Comparison of ENCODE assay signal across 8 mouse cellular contexts in the genomic region with DNA sequence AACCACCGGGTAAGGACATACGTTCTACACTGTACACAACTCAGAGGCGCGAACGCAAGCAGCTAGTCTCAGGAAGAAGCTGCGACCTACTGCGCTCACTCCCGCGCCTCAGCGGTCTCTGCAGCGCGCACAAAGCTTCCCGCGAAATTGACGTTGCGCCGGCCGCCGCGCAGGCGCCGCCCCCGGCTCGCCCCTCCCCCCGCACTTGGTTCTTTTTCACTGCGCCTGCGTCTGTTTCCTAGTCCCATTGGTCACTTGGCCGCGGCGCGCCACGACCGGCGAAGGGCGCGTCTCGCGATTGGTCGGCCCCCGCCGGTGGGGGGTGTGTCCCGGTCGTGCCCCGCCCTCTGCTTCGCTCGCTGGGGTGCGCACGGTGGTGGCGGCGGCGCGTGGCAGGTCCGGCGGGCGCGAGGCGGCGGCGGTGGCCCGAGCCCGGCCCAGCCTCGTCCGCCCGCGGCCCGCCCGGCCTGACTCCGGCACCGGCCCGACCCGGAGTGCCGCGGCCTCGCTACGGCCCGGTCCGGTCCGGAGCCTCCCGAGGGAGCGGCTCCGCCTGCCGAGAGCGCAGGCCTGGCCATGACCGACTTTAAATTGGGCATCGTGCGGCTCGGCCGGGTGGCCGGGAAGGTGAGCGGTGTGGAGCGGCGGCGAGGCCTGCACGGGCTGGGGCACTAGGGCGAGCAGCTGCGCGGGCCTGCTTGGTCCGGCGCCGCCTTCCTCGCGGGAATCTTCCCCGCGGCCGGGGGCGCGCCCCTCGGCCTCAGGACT. TPM values are rescaled to one million over a fixed set of nuclear protein-coding genes. Genes with fewer than 3 reads are reported as not detected.
DNase-seq lines count a peak whose midpoint lies in the region; ATAC-seq and TF ChIP-seq lines count a peak whose summit lies in the region.

A gene (plus strand): TSS at position 372 of the 768 bp plus-strand sequence.

- H3K27me3 ChIP-seq in CH12.LX (replicated peaks), result peaks cover 5% of the 10 kb centered on the region
- H3K27me3 ChIP-seq in forebrain, embryonic 12.5 days, result peaks cover 6% of the 10 kb centered on the region
- H3K27me3 ChIP-seq in heart, postnatal 0 days (ENCODE audit: control insufficient read depth, insufficient read depth, low read length), result no peaks in the 10 kb centered on the region
- no peaks in the 10 kb centered on the region for H3K27me3 ChIP-seq in liver, embryonic 16.5 days (ENCODE audit: control insufficient read depth, insufficient read depth, low read depth, low read length)
- no peaks in the 10 kb centered on the region for H3K27me3 ChIP-seq in neural tube, embryonic 13.5 days
- H3K27me3 ChIP-seq in testis, adult 2 months (ENCODE audit: control insufficient read depth, insufficient read depth, low read length), result no peaks in the 10 kb centered on the region

- WGBS in forebrain, embryonic 12.5 days, result under 1% methylated on average over 78 of the region's 108 CpGs
- under 1% methylated on average over 89 of the region's 108 CpGs for WGBS in heart, postnatal 0 days
- WGBS in liver, embryonic 16.5 days (ENCODE audit: insufficient replicate concordance), result under 1% methylated on average over 95 of the region's 108 CpGs
- under 1% methylated on average over 102 of the region's 108 CpGs for WGBS in neural tube, embryonic 13.5 days

- H3K4me3 ChIP-seq in CH12.LX (replicated peaks in 1 of 3; ENCODE audit: low read depth in 2 of 3, low read length in 2 of 3, poor library complexity in 1 of 3), result peak within 1 kb of the TSS; percentile 57 to 97 (median 85)
- peak within 1 kb of the TSS; percentile 98 for H3K4me3 ChIP-seq in forebrain, embryonic 12.5 days (replicated peaks)
- peak within 1 kb of the TSS; percentile 86 for H3K4me3 ChIP-seq in heart, postnatal 0 days (ENCODE audit: low read depth, low read length)
- peak within 1 kb of the TSS; percentile 91 for H3K4me3 ChIP-seq in liver, embryonic 16.5 days (ENCODE audit: low read depth, low read length)
- peak within 1 kb of the TSS; percentile 98 for H3K4me3 ChIP-seq in neural tube, embryonic 13.5 days
- peak within 1 kb of the TSS; percentile 95 for H3K4me3 ChIP-seq in testis, adult 2 months (ENCODE audit: control insufficient read depth, low read depth, low read length)

- no peak for TF ChIP-seq CTCF in CH12.LX (conservative IDR thresholded peaks at IDR 0.05 in 1 of 2, IDR thresholded peaks at IDR 0.05 in 1 of 2; ENCODE audit: low read depth in 2 of 2, low read length in 2 of 2)
- TF ChIP-seq CTCF in heart, postnatal 0 days (IDR thresholded peaks at IDR 0.05; ENCODE audit: low read depth), result no peak
- TF ChIP-seq CTCF in testis, adult 2 months (IDR thresholded peaks at IDR 0.05; ENCODE audit: control insufficient read depth, insufficient read depth, insufficient replicate concordance, low read depth, low read length), result no peak

- ATAC-seq in forebrain, embryonic 12.5 days (ENCODE audit: low FRiP score), result peak; percentile 99
- ATAC-seq in heart, postnatal 0 days (ENCODE audit: insufficient read depth, low read depth), result peak; percentile 99
- peak; percentile 99 for ATAC-seq in liver, embryonic 16.5 days (ENCODE audit: low read depth)
- peak; percentile 98 for ATAC-seq in neural tube, embryonic 13.5 days (ENCODE audit: low read depth)

- no peak for TF ChIP-seq EP300 in CH12.LX (IDR thresholded peaks at IDR 0.05; ENCODE audit: low read length)
- no peak for TF ChIP-seq EP300 in heart, postnatal 0 days (IDR thresholded peaks at IDR 0.05; ENCODE audit: low read depth)

- TF ChIP-seq RAD21 in CH12.LX (IDR thresholded peaks at IDR 0.05; ENCODE audit: low read depth, low read length), result no peak

- peak; percentile 86 for TF ChIP-seq POLR2A in CH12.LX (IDR thresholded peaks at IDR 0.05; ENCODE audit: low read depth, low read length)
- peak; percentile 69 for TF ChIP-seq POLR2A in testis, adult 2 months (IDR thresholded peaks at IDR 0.05; ENCODE audit: control insufficient read depth, low read depth, low read length)

- in situ Hi-C loops in CH12.LX (cut with MboI; ENCODE audit: low pct_ligation_motif_present, low pct_unique_long_range_greater_than_20kb, low sequenced_read_pairs), result no loop called here

- peak within 1 kb of the TSS; percentile 73 for H3K4me2 ChIP-seq in CH12.LX (ENCODE audit: insufficient read depth, low read depth, poor library complexity, severe bottlenecking)
- H3K4me2 ChIP-seq in forebrain, embryonic 12.5 days, result peak within 1 kb of the TSS; percentile 95
- H3K4me2 ChIP-seq in heart, postnatal 0 days (ENCODE audit: low read depth, low read length), result peak within 1 kb of the TSS; percentile 97
- peak within 1 kb of the TSS; percentile 99 for H3K4me2 ChIP-seq in liver, embryonic 16.5 days (ENCODE audit: low read depth, low read length)
- peak within 1 kb of the TSS; percentile 87 for H3K4me2 ChIP-seq in neural tube, embryonic 13.5 days

- DNase-seq in CH12.LX (ENCODE audit: extremely low read depth), result peak; percentile 94
- peak; percentile 93 for DNase-seq in c-Kit-positive CD71-positive TER-119-negative erythroid progenitor cells, embryonic 14.5 days (ENCODE audit: low read depth)
- DNase-seq in heart, postnatal 0 days (ENCODE audit: low spot score), result peak; percentile 93
- peak; percentile 99 for DNase-seq in kidney, postnatal 4 days

- peak within 1 kb of the TSS; percentile 91 for H3K9ac ChIP-seq in CH12.LX (ENCODE audit: insufficient read depth, low read depth)
- H3K9ac ChIP-seq in forebrain, embryonic 12.5 days, result peak within 1 kb of the TSS; percentile 95
- H3K9ac ChIP-seq in heart, postnatal 0 days (replicated peaks; ENCODE audit: low read depth, low read length), result peak within 1 kb of the TSS; percentile 81
- H3K9ac ChIP-seq in liver, embryonic 16.5 days (ENCODE audit: low read depth, low read length), result peak within 1 kb of the TSS; percentile 89
- H3K9ac ChIP-seq in neural tube, embryonic 13.5 days, result peak within 1 kb of the TSS; percentile 96

- peaks cover 22% of the 10 kb centered on the region for H3K79me2 ChIP-seq in CH12.LX (replicated peaks; ENCODE audit: control insufficient read depth, extremely low read depth, insufficient read depth, poor library complexity, severe bottlenecking)

- H3K9me3 ChIP-seq in CH12.LX (replicated peaks; ENCODE audit: low read length), result no peaks in the 10 kb centered on the region
- H3K9me3 ChIP-seq in forebrain, embryonic 12.5 days, result no peaks in the 10 kb centered on the region
- H3K9me3 ChIP-seq in heart, postnatal 0 days (replicated peaks; ENCODE audit: control insufficient read depth, low read length), result no peaks in the 10 kb centered on the region
- H3K9me3 ChIP-seq in liver, embryonic 16.5 days (replicated peaks; ENCODE audit: control insufficient read depth, low read length), result no peaks in the 10 kb centered on the region
- H3K9me3 ChIP-seq in neural tube, embryonic 13.5 days, result no peaks in the 10 kb centered on the region

- H3K4me1 ChIP-seq in CH12.LX (ENCODE audit: control insufficient read depth in 1 of 2, insufficient read depth in 2 of 2), result peaks cover 4 to 36% of the 10 kb centered on the region in 2 experiments; a peak in 3 of 4 replicates
- peaks cover 16% of the 10 kb centered on the region for H3K4me1 ChIP-seq in forebrain, embryonic 12.5 days
- peaks cover 5% of the 10 kb centered on the region; the same call in 1 of the 2 replicates for H3K4me1 ChIP-seq in heart, postnatal 0 days (ENCODE audit: control insufficient read depth, insufficient read depth)
- peaks cover 34% of the 10 kb centered on the region for H3K4me1 ChIP-seq in liver, embryonic 16.5 days (ENCODE audit: control insufficient read depth, low read depth, low read length)
- peaks cover 17% of the 10 kb centered on the region for H3K4me1 ChIP-seq in neural tube, embryonic 13.5 days (replicated peaks)
- peaks cover 3% of the 10 kb centered on the region for H3K4me1 ChIP-seq in testis, adult 2 months (ENCODE audit: control insufficient read depth, insufficient read depth, low read length)

- dilution Hi-C loops in CH12.LX (cut with MboI; ENCODE audit: extremely low pct_ligation_motif_present, extremely low pct_unique_long_range_greater_than_20kb, low sequenced_read_pairs), result no loop called here

- H3K27ac ChIP-seq in CH12.LX (ENCODE audit: insufficient read depth, low read depth), result 0 out of 2 replicates have a peak within 1 kb of the TSS, but pooled peaks have one; percentile 16
- H3K27ac ChIP-seq in forebrain, embryonic 12.5 days, result peak within 1 kb of the TSS; percentile 74
- H3K27ac ChIP-seq in heart, postnatal 0 days (ENCODE audit: low read depth), result peak within 1 kb of the TSS; percentile 33
- peak within 1 kb of the TSS; percentile 79 for H3K27ac ChIP-seq in liver, embryonic 16.5 days (ENCODE audit: low read length)
- peak within 1 kb of the TSS; percentile 76 for H3K27ac ChIP-seq in neural tube, embryonic 13.5 days (replicated peaks)
- peak within 1 kb of the TSS; percentile 94 for H3K27ac ChIP-seq in testis, adult 2 months (ENCODE audit: control insufficient read depth, insufficient read depth, low read depth, low read length)

- H3K36me3 ChIP-seq in CH12.LX (replicated peaks in 1 of 2; ENCODE audit: control insufficient read depth in 1 of 2, insufficient read depth in 1 of 2, low read length in 1 of 2), result peaks cover 21 to 31% of the 10 kb centered on the region in 2 experiments
- peaks cover 30% of the 10 kb centered on the region for H3K36me3 ChIP-seq in forebrain, embryonic 12.5 days (replicated peaks)
- H3K36me3 ChIP-seq in heart, postnatal 0 days (replicated peaks; ENCODE audit: control insufficient read depth, insufficient read depth, low read length), result peaks cover 25% of the 10 kb centered on the region; the same call in 1 of the 2 replicates
- peaks cover 13% of the 10 kb centered on the region for H3K36me3 ChIP-seq in liver, embryonic 16.5 days (ENCODE audit: control insufficient read depth, insufficient read depth)
- H3K36me3 ChIP-seq in neural tube, embryonic 13.5 days, result peaks cover 30% of the 10 kb centered on the region
- peaks cover 2% of the 10 kb centered on the region for H3K36me3 ChIP-seq in testis, adult 2 months (ENCODE audit: control insufficient read depth, insufficient read depth, low read length)

TF ChIP-seq in CH12.LX, 34 proteins besides CTCF, POLR2A, EP300 and RAD21 (continues in another document):
- TF ChIP-seq JUND (conservative IDR thresholded peaks at IDR 0.05; ENCODE audit: low read depth, low read length) (no peak), JUN (IDR thresholded peaks at IDR 0.05; ENCODE audit: insufficient read depth, low read depth, low read length) (no peak), UBTF (IDR thresholded peaks at IDR 0.05; ENCODE audit: low read depth, low read length) (no peak)

RNA-seq across cellular contexts. Expression of the gene that starts here (rescaled TPM):
- total RNA-seq in CH12.LX (2012; rRNA removed), result 40.9 and 49.7 TPM in 2 replicates
- 41.6 and 44.6 TPM in 2 replicates for total RNA-seq in CH12.LX (2014; rRNA removed)
- 70.2 and 90.9 TPM in 2 replicates for polyA plus RNA-seq in CH12.LX (2012; ENCODE audit: insufficient read length, low read depth)
- 21.8 and 21.9 TPM in 2 replicates for polyA plus RNA-seq in forebrain, embryonic 12.5 days (2016; fragmentation: Nextera tagmentation; extraction: Ambion mirVana)
- 5.9 and 21.3 TPM in 2 replicates for total RNA-seq in heart, postnatal 0 days (2014; rRNA removed; ENCODE audit: low replicate concordance)
- polyA plus RNA-seq in heart, postnatal 0 days (2015; fragmentation: Nextera tagmentation; extraction: Ambion mirVana), result 5.6 and 6.0 TPM in 2 replicates
- polyA plus RNA-seq in liver, embryonic 16.5 days (2015; fragmentation: Nextera tagmentation; extraction: Ambion mirVana), result 1.5 and 1.7 TPM in 2 replicates
- polyA plus RNA-seq in neural tube, embryonic 13.5 days (2015; fragmentation: Nextera tagmentation; extraction: Ambion mirVana), result 18.3 and 18.5 TPM in 2 replicates
- polyA plus RNA-seq in testis, adult 2 months (2012; rRNA removed), result 35.8 and 37.9 TPM in 2 replicates

Comparison
In these comparisons a context has a peak if more than half of its experiments do, and no peak if none do; other contexts are left out.
1. Peak in every context shown above with its lines: DNase-seq, ATAC-seq, H3K4me3 ChIP-seq and H3K27ac ChIP-seq.
2. H3K27ac ChIP-seq: peak in every context shown above with its lines; median percentile 94 in testis, adult 2 months; 79 in liver, embryonic 16.5 days; 76 in neural tube, embryonic 13.5 days; 74 in forebrain, embryonic 12.5 days; 33 in heart, postnatal 0 days; 16 in CH12.LX.